Comparison of ENCODE assay signal across 8 mouse cellular contexts in the genomic region with DNA sequence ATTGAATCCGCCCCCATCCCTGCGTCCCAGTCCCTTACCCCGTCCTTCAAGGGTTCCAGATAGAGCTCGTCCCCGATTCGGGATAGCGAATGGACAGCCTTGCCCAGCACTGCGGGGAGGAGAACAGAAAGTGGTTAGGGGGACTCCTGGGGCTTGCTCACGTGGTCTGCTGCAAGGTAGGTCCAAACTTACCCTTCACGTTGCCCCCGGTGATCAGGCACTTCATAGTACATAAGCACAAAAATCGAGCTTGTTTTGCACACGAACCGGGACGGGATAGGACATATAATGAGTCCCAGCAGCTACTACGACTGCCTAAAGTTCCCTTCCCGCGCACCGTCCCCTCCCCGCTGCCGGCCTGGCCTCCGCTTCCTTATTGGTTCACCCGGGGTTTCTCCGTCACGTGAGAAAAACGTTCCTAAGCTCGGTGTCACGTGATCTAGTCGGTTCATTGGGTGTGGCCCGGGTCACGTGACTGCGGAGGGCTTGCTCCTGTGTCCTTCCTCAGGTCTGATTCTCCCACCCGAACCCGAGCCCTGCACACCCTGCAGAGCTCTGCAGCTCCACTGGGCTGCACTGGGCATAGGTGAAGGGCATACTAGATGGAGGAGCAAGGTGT. TPM values are rescaled to one million over a fixed set of nuclear protein-coding genes. Genes with fewer than 3 reads are reported as not detected.
DNase-seq lines count a peak whose midpoint lies in the region; ATAC-seq and TF ChIP-seq lines count a peak whose summit lies in the region.

Gene Rad9a, minus strand, starts transcription at position 372 of the 619 bp plus-strand sequence.

- peak within 1 kb of the TSS; percentile 93 for H3K4me2 ChIP-seq in lung, postnatal 0 days (replicated peaks; ENCODE audit: low read depth, low read length)

- H3K27me3 ChIP-seq in hindbrain, embryonic 10.5 days (ENCODE audit: insufficient read depth, poor library complexity, severe bottlenecking) = peaks cover 22% of the 10 kb centered on the region
- no peaks in the 10 kb centered on the region for H3K27me3 ChIP-seq in lung, postnatal 0 days (replicated peaks; ENCODE audit: insufficient read depth, low read length)

- H3K9ac ChIP-seq in lung, postnatal 0 days (replicated peaks; ENCODE audit: low read depth) = peak within 1 kb of the TSS; percentile 61

- under 1% methylated on average over 34 of the region's 34 CpGs for WGBS in hindbrain, embryonic 10.5 days
- WGBS in lung, postnatal 0 days = under 1% methylated on average over 34 of the region's 34 CpGs

- H3K4me1 ChIP-seq in hindbrain, embryonic 10.5 days (replicated peaks) = peaks cover 36% of the 10 kb centered on the region
- H3K4me1 ChIP-seq in lung, postnatal 0 days (ENCODE audit: insufficient read depth, low read depth, low read length) = no peaks in the 10 kb centered on the region; the same call in 1 of the 2 replicates

- H3K9me3 ChIP-seq in hindbrain, embryonic 10.5 days = no peaks in the 10 kb centered on the region
- no peaks in the 10 kb centered on the region for H3K9me3 ChIP-seq in lung, postnatal 0 days (ENCODE audit: low read length)

- peak within 1 kb of the TSS; percentile 67 for H3K4me3 ChIP-seq in hindbrain, embryonic 10.5 days
- peak within 1 kb of the TSS; percentile 52 for H3K4me3 ChIP-seq in lung, postnatal 0 days (ENCODE audit: low read depth, low read length)

- peak; percentile 67; the same call in 1 of the 2 replicates for TF ChIP-seq EP300 in lung, postnatal 0 days (IDR thresholded peaks at IDR 0.05)

- H3K27ac ChIP-seq in hindbrain, embryonic 10.5 days = peak within 1 kb of the TSS; percentile 89
- peak within 1 kb of the TSS; percentile 55 for H3K27ac ChIP-seq in lung, postnatal 0 days (ENCODE audit: low read length)

- ATAC-seq in frontal cortex, adult (ENCODE audit: low TSS enrichment) = peak; percentile 42
- ATAC-seq in lung, postnatal 0 days = peak; percentile 89

- peak; percentile 92 for DNase-seq in MN1 (ENCODE audit: low spot score)
- peak; percentile 98 for DNase-seq in cerebellum, adult 9-10 months
- peak; percentile 96 for DNase-seq in hindbrain, embryonic 10.5 days (ENCODE audit: low spot score)
- DNase-seq in layer of hippocampus, adult 9-11 months = peak; percentile 98
- peak; percentile 100 for DNase-seq in lung, postnatal 0 days (ENCODE audit: low spot score)
- peak; percentile 85 for DNase-seq in ovary, postnatal 14 days (ENCODE audit: low spot score)
- DNase-seq in thymus, postnatal 14 days = peak; percentile 97

- peaks cover 42% of the 10 kb centered on the region for H3K36me3 ChIP-seq in hindbrain, embryonic 10.5 days
- H3K36me3 ChIP-seq in lung, postnatal 0 days (ENCODE audit: insufficient read depth, low read length) = no peaks in the 10 kb centered on the region; the same call in 1 of the 2 replicates

- no peak for TF ChIP-seq CTCF in lung, postnatal 0 days (IDR thresholded peaks at IDR 0.05)

RNA-seq across cellular contexts. Expression of gene Rad9a, which starts in this region (rescaled TPM):
- polyA plus RNA-seq in hindbrain, embryonic 10.5 days (2016; fragmentation: Nextera tagmentation; extraction: Ambion mirVana) = 53.0 and 53.9 TPM in 2 replicates
- 14.1 and 14.3 TPM in 2 replicates for polyA plus RNA-seq in lung, postnatal 0 days (2015; fragmentation: Nextera tagmentation; extraction: Ambion mirVana)

Comparison
In these comparisons a context has a peak if more than half of its experiments do, and no peak if none do; other contexts are left out.
1. Peak in every context shown above with its lines: DNase-seq, ATAC-seq, H3K4me3 ChIP-seq and H3K27ac ChIP-seq.